17 mouse cellular contexts compared by ENCODE assay signal in genomic region chr7:136094681-136095360, GRCm38 (mm10).
DNase-seq lines count a peak whose midpoint lies in the region; ATAC-seq lines count a peak whose summit lies in the region.
"Had no signal": no experiment of that assay in that cellular context is flagged by ENCODE, and none has a peak within 500 bp of the region (broad histone marks: within the 10 kb centered on the region; RNA-seq: fewer than 3 reads in every experiment).

No protein-coding gene starts in this region.

- peak; percentile 18 for DNase-seq in limb, embryonic 11.5 days (ENCODE audit: low spot score)
- no peak for DNase-seq in limb, embryonic 10.5 days (ENCODE audit: low spot score)
- peak; percentile 23 for DNase-seq in adrenal gland, adult 8-10 months
- DNase-seq in adrenal gland, postnatal 14 days: peak; percentile 51
- no peak for DNase-seq in hindbrain, embryonic 14.5 days (ENCODE audit: low spot score)
- no peak for DNase-seq in right cerebral cortex, adult 2 months (ENCODE audit: low spot score in 2 of 2)
- DNase-seq in lung, postnatal 36 days: no peak
- DNase-seq: cerebellum, postnatal 10 days; forebrain, postnatal 0 days; gastrocnemius, postnatal 36 days; right cerebral cortex, postnatal 4 days had no signal

- no peaks in the 10 kb centered on the region for H3K9me3 ChIP-seq in limb, embryonic 11.5 days (ENCODE audit: control insufficient read depth, low read length)
- no peaks in the 10 kb centered on the region for H3K9me3 ChIP-seq in limb, embryonic 10.5 days (replicated peaks)
- no peaks in the 10 kb centered on the region for H3K9me3 ChIP-seq in hindbrain, embryonic 14.5 days (ENCODE audit: control insufficient read depth, low read length)
- H3K9me3 ChIP-seq: hindbrain, embryonic 15.5 days; lung, embryonic 15.5 days had no signal

- no peak for ATAC-seq in limb, embryonic 11.5 days (ENCODE audit: insufficient number of reproducible peaks, low FRiP score, low TSS enrichment, low read depth)
- no peak for ATAC-seq in hindbrain, embryonic 14.5 days (ENCODE audit: low FRiP score)
- ATAC-seq: forebrain, postnatal 0 days; intestine, postnatal 0 days had no signal

- WGBS in limb, embryonic 11.5 days: 63% methylated on average over 14 of the region's 14 CpGs
- WGBS in limb, embryonic 10.5 days: 79% methylated on average over 14 of the region's 14 CpGs
- 56% methylated on average over 14 of the region's 14 CpGs for WGBS in hindbrain, embryonic 14.5 days

- H3K4me2 ChIP-seq in limb, embryonic 11.5 days (ENCODE audit: low read depth, severe bottlenecking): no peak overlapping the region
- H3K4me2 ChIP-seq in hindbrain, embryonic 14.5 days (replicated peaks): no peak overlapping the region
- H3K4me2 ChIP-seq: hindbrain, embryonic 15.5 days; lung, embryonic 15.5 days had no signal

- H3K4me1 ChIP-seq in limb, embryonic 11.5 days (ENCODE audit: control insufficient read depth, insufficient read depth, low read length): 0 out of 2 replicates have a peak, but pooled peaks cover 2% of the 10 kb centered on the region
- peaks cover 29% of the 10 kb centered on the region for H3K4me1 ChIP-seq in limb, embryonic 10.5 days
- H3K4me1 ChIP-seq in hindbrain, embryonic 14.5 days (replicated peaks; ENCODE audit: control insufficient read depth, insufficient read depth, low read length): 0 out of 2 replicates have a peak, but pooled peaks cover 6% of the 10 kb centered on the region
- H3K4me1 ChIP-seq: lung, embryonic 15.5 days had no signal

- H3K9ac ChIP-seq in limb, embryonic 11.5 days (ENCODE audit: low read length): no peak overlapping the region
- H3K9ac ChIP-seq in hindbrain, embryonic 14.5 days: no peak overlapping the region
- H3K9ac ChIP-seq: forebrain, postnatal 0 days; hindbrain, embryonic 15.5 days; liver, embryonic 14.5 days; lung, embryonic 15.5 days had no signal

- no peaks in the 10 kb centered on the region for H3K27me3 ChIP-seq in limb, embryonic 11.5 days (ENCODE audit: control insufficient read depth, insufficient read depth, low read length)
- H3K27me3 ChIP-seq in limb, embryonic 10.5 days (ENCODE audit: low read depth, poor library complexity, severe bottlenecking): no peaks in the 10 kb centered on the region
- no peaks in the 10 kb centered on the region for H3K27me3 ChIP-seq in hindbrain, embryonic 14.5 days (ENCODE audit: control insufficient read depth, insufficient read depth, low read length)
- H3K27me3 ChIP-seq: hindbrain, embryonic 15.5 days; lung, embryonic 15.5 days had no signal

- no peak overlapping the region for H3K27ac ChIP-seq in limb, embryonic 11.5 days (replicated peaks; ENCODE audit: low read depth, low read length)
- H3K27ac ChIP-seq in limb, embryonic 10.5 days: no peak overlapping the region
- H3K27ac ChIP-seq in hindbrain, embryonic 14.5 days: peak overlapping the region; percentile 20; the same call in 1 of the 2 replicates
- H3K27ac ChIP-seq: hindbrain, embryonic 15.5 days; liver, embryonic 14.5 days; lung, embryonic 15.5 days; macrophage; stomach, postnatal 0 days had no signal

- H3K36me3 ChIP-seq in limb, embryonic 11.5 days (ENCODE audit: control insufficient read depth, insufficient read depth, low read length): no peaks in the 10 kb centered on the region
- no peaks in the 10 kb centered on the region for H3K36me3 ChIP-seq in limb, embryonic 10.5 days
- no peaks in the 10 kb centered on the region for H3K36me3 ChIP-seq in hindbrain, embryonic 14.5 days (replicated peaks; ENCODE audit: control insufficient read depth, insufficient read depth)
- H3K36me3 ChIP-seq: hindbrain, embryonic 15.5 days; lung, embryonic 15.5 days had no signal

- no peak overlapping the region for H3K4me3 ChIP-seq in limb, embryonic 11.5 days (ENCODE audit: low read depth, low read length)
- H3K4me3 ChIP-seq in limb, embryonic 10.5 days: no peak overlapping the region
- H3K4me3 ChIP-seq in hindbrain, embryonic 14.5 days (replicated peaks; ENCODE audit: low read length): no peak overlapping the region
- H3K4me3 ChIP-seq: hindbrain, embryonic 15.5 days; lung, embryonic 15.5 days had no signal

Comparison
In these comparisons a context has a peak if more than half of its experiments do, and no peak if none do; other contexts are left out.
1. DNase-seq: peak in limb, embryonic 11.5 days (single experiment), adrenal gland, adult 8-10 months (single experiment) and adrenal gland, postnatal 14 days (single experiment); none in limb, embryonic 10.5 days (single experiment), hindbrain, embryonic 14.5 days (single experiment), right cerebral cortex, adult 2 months (0 of 2) and lung, postnatal 36 days (single experiment).